Mouse (Mus musculus) olfactory bulb, adult 2 months (tissue): ENCODE measurements around the gene Dgcr2.

Experiments
- CTCF ChIP-seq: fragments of 200-500 bp; IDR thresholded peaks from 2 replicates; pipeline ENCODE4 v1.5.1; 2012; ENCODE audit warnings: low read depth, mild to moderate bottlenecking, low read length, moderate library complexity; ENCODE audit not compliant: insufficient read depth
- POLR2A ChIP-seq: fragments of 200-500 bp; IDR thresholded peaks from 2 replicates; pipeline ENCODE4 v1.6.1; 2012; ENCODE audit warnings: mild to moderate bottlenecking, low read depth, low read length, moderate library complexity; ENCODE audit not compliant: insufficient read depth

- TF ChIP-seq POLR2A (no peak), CTCF (no peak)
Observed at GRCm38 (mm10) chr16:17797812-17798311, 100.5 kb downstream of the Dgcr2 start.
